Mouse (Mus musculus) ES-E14 (cell line): ENCODE data around the gene Hdac10. TPM values are rescaled to one million over a fixed set of nuclear protein-coding genes. Genes with fewer than 3 reads are reported as not detected.

Source experiments
- DNase-seq: peaks from one replicate; pipeline ENCODE4 v3.0.0-alpha.2; 2013; ENCODE audit warnings: low read depth, low spot score
- H3K27ac ChIP-seq: 2 replicates; pipeline ENCODE4 v1.5.1; 2012; ENCODE audit warnings: low read depth, mild to moderate bottlenecking, low read length, moderate library complexity, mixed read lengths; ENCODE audit not compliant: poor library complexity, insufficient read depth, severe bottlenecking
- H3K36me3 ChIP-seq: 2 replicates; pipeline ENCODE4 v1.6.1; 2012; ENCODE audit warnings: mild to moderate bottlenecking, low read length, moderate library complexity, mixed read lengths; ENCODE audit not compliant: control insufficient read depth, poor library complexity, insufficient read depth, severe bottlenecking
- H3K4me1 ChIP-seq, 2 experiments: fragments of 150-350 bp in 1 of 2; sonication (generic) in 1 of 2; 2 replicates each; pipeline ENCODE4 v1.6.1; 2012; ENCODE audit warnings: low read length in 2 of 2, mild to moderate bottlenecking in 1 of 2, mixed read lengths in 1 of 2; ENCODE audit not compliant: control insufficient read depth in 2 of 2, insufficient read depth in 2 of 2, poor library complexity in 1 of 2
- H3K4me3 ChIP-seq, 2 experiments: fragments of 150-350 bp in 1 of 2; sonication (generic) in 1 of 2; 2 replicates each; pipeline ENCODE4 v1.5.1; 2012; ENCODE audit warnings: low read length in 2 of 2, low read depth in 1 of 2, mild to moderate bottlenecking in 1 of 2, mixed read lengths in 1 of 2; ENCODE audit not compliant: insufficient read depth in 1 of 2, poor library complexity in 1 of 2, severe bottlenecking in 1 of 2
- H3K9ac ChIP-seq: 2 replicates; pipeline ENCODE4 v1.6.1; 2012; ENCODE audit warnings: low read depth, mild to moderate bottlenecking, low read length, mixed read lengths; ENCODE audit not compliant: poor library complexity, insufficient read depth, severe bottlenecking
- H3K9me3 ChIP-seq: fragments of 150-350 bp; sonication (generic); 2 replicates; pipeline ENCODE4 v1.6.1; 2012; ENCODE audit warnings: low read depth, mild to moderate bottlenecking, low read length; ENCODE audit not compliant: control insufficient read depth, insufficient read depth
- CHD2 ChIP-seq: IDR thresholded peaks from 2 replicates; pipeline ENCODE4 v1.6.1; 2014; ENCODE audit warnings: mild to moderate bottlenecking, low read depth, low read length, inconsistent platforms
- HCFC1 ChIP-seq: IDR thresholded peaks from 2 replicates; pipeline ENCODE4 v1.6.1; 2012; ENCODE audit warnings: low read length, inconsistent platforms, borderline replicate concordance; ENCODE audit not compliant: insufficient read depth
- MAFK ChIP-seq: IDR thresholded peaks from 2 replicates; pipeline ENCODE4 v1.6.1; 2014; ENCODE audit warnings: mild to moderate bottlenecking, low read depth, low read length, inconsistent platforms; ENCODE audit not compliant: insufficient read depth
- ZC3H11A ChIP-seq: IDR thresholded peaks from 2 replicates; pipeline ENCODE4 v1.6.1; 2012; ENCODE audit warnings: low read depth, mild to moderate bottlenecking, inconsistent platforms, low read length, borderline replicate concordance
- ZNF384 ChIP-seq: IDR thresholded peaks from 2 replicates; pipeline ENCODE4 v1.6.1; 2012; ENCODE audit warnings: low read depth, low read length, inconsistent platforms
- in situ Hi-C, 2 experiments: fragments of 600-800 bp; cut with MboI; formaldehyde crosslinking; loops; one replicate each; pipeline ENCODE4 v1.15.1; 2025; ENCODE audit warnings: low sequenced_read_pairs in 2 of 2, inconsistent platforms in 1 of 2; ENCODE audit not compliant: unreplicated experiment in 2 of 2
- total RNA-seq: library from RNA; depleted of rRNA; stranded (reverse); fragments of 300-350 nt; gene quantifications from 2 replicates; pipeline ENCODE4 v1.2.3, GENCODE M21; 2012

Hdac10 gene
- total RNA-seq, 1 experiment, result 7.4 TPM

DNA sequence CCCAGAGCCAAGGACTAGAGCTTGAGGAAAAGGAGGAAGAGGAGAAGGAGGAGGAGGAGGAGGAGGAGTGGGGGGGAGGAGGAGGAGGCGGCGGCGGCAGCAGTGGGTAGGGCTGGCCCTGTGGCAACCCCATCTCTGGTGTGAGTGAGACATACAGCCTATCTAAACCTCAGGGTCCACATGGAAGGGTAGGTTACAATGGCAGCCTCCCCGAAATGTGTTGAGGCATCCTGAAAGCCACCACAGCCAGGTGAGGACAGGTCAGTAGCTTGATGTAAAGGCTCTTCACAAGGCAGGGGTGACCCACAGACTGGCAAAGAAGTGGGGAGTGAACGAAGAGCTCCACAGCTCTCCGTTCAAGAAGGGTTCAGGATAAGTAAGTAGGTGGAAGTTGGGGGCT lies 10.0 kb upstream of the Hdac10 start:
- DNase-seq, result no peak
- H3K36me3 ChIP-seq, result no peaks in the 10 kb centered on the region; the same call in 1 of the 2 replicates
- no peak overlapping the region for H3K4me3 ChIP-seq
- peaks cover 0 to 11% of the 10 kb centered on the region in 2 experiments; a peak in 1 of 4 replicates for H3K4me1 ChIP-seq
- no peak for TF ChIP-seq CHD2
- TF ChIP-seq MAFK, result no peak
- no peak for TF ChIP-seq ZC3H11A
- no peak for TF ChIP-seq ZNF384
- TF ChIP-seq HCFC1, result no peak
- H3K27ac ChIP-seq, result no peak overlapping the region
- H3K9me3 ChIP-seq, result no peaks in the 10 kb centered on the region
- in situ Hi-C loops, result no loop called here
- no peak overlapping the region for H3K9ac ChIP-seq

GRCm38 (mm10) chr15:89138046-89138405 lies 9.5 kb upstream of the Hdac10 start:
- H3K9me3 ChIP-seq, result no peaks in the 10 kb centered on the region
- in situ Hi-C loops, result no loop called here
- TF ChIP-seq MAFK (no peak), ZNF384 (no peak), CHD2 (no peak), HCFC1 (no peak), ZC3H11A (no peak)
- peaks cover 0 to 11% of the 10 kb centered on the region in 2 experiments; a peak in 1 of 4 replicates for H3K4me1 ChIP-seq
- H3K27ac ChIP-seq, result no peak overlapping the region
- no peak overlapping the region for H3K9ac ChIP-seq
- H3K4me3 ChIP-seq, result no peak overlapping the region
- no peak for DNase-seq
- peaks cover 1% of the 10 kb centered on the region; the same call in 1 of the 2 replicates for H3K36me3 ChIP-seq

DNA sequence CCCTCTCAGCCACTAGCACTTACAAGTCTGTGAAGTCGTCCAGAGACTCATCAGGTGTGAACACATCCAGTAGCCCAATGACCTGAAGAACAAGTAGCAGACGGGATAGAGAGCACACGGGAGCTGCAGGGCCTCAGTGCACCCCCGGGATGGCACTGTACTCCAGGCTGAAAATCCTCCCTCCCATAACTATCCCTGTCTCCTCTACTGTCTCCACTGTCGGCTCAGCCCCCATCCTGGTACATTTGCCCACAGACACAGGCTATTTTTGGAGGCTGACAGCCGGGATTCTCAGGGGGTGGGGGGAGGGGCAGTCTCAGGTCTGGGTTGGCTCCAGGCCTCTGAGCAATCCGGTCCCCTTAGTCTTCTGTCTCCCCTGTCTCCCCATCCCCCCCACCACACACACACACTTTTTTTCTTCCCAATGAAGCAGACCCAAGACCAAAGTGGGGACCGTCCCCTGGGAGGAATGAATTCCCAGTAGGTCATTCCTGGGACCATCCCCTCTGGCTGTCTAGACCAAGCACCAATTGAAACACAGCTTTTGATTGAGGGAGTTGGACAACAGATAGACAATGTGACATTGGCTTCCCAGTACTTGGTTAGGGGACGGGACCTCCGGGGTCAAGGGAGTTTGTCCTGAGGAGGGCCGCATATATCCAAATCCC lies 9.0 kb upstream of the Hdac10 start:
- peaks cover 3% of the 10 kb centered on the region; the same call in 1 of the 2 replicates for H3K36me3 ChIP-seq

DNA sequence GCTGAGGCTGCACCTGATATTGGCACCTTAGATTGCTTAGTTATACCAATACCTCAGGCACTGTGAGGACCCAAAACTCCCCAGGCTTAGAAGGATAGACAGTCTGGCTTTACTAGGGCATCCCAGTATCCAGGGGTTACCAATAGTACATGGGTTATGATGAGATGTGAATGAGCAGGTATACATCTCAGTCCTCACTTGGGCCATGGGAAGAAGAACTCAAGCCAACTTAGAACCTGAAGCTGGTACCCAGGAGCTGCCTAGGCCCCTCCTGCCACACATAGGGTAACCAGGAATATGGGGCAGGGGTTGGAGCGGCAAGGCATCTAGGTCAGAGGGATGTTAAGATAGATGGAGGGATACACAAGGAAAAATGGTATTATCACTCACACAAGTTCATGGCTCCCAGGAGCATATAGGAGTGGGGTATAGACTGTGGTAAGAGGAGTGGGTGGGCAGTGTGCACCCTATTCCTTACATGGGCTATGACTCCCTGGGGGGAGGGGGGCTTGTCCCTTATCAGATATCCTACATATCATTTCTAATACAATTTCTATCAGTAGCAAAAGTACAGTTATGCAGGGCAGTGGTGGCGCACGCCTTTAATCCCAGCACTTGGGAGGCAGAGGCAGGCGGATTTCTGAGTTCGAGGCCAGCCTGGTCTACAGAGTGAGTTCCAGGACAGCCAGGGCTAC lies 8.1 kb upstream of the Hdac10 start:
- Histone ChIP-seq H3K4me1 (peaks cover 0 to 8% of the 10 kb centered on the region in 2 experiments; a peak in 1 of 4 replicates), H3K9me3 (no peaks in the 10 kb centered on the region), H3K36me3 (peaks cover 6% of the 10 kb centered on the region; the same call in 1 of the 2 replicates), H3K27ac (no peak overlapping the region), H3K9ac (no peak overlapping the region), H3K4me3 (no peak overlapping the region)
- DNase-seq, result no peak
- no peak for TF ChIP-seq MAFK
- TF ChIP-seq ZC3H11A, result no peak
- no peak for TF ChIP-seq HCFC1
- TF ChIP-seq CHD2, result no peak
- TF ChIP-seq ZNF384, result no peak
- in situ Hi-C loops, result no loop called here

More for the DNA sequence above, 9.0 kb upstream of the Hdac10 start:
- TF ChIP-seq ZNF384, result no peak
- DNase-seq, result no peak
- Histone ChIP-seq H3K4me3 (no peak overlapping the region), H3K9ac (no peak overlapping the region), H3K4me1 (peaks cover 0 to 11% of the 10 kb centered on the region in 2 experiments; a peak in 1 of 4 replicates), H3K9me3 (no peaks in the 10 kb centered on the region), H3K27ac (no peak overlapping the region)
- in situ Hi-C loops, result no loop called here
